Mouse (Mus musculus) liver, adult (tissue): ENCODE results near the gene Gsto1.

Experiments used
- GATA4 ChIP-seq: IDR thresholded peaks from 2 replicates; pipeline ENCODE4 v1.6.1; 2014; ENCODE audit warnings: mild to moderate bottlenecking, low read length; ENCODE audit not compliant: insufficient replicate concordance

Gsto1 gene

DNA sequence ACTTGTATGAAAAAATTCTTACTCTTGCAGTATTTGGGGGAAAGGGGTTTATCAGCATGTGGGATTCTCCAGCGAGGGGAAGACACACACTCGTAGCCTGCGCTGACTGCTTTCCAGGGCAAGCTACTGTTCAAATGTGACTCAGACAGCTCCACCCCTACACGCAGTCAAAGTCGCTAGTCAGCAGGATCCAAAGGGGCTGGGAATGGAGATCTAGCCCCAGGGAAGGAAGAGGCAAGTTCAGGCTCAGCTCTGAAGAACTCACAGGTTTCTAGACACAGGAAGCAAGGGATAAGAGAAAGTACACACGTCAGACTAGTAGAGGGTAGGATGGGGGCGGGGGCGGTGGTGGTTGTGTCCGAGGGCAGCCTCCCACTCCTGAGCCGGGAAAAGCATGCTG is 45.8 kb downstream of the Gsto1 start:
- TF ChIP-seq GATA4 = no peak

DNA sequence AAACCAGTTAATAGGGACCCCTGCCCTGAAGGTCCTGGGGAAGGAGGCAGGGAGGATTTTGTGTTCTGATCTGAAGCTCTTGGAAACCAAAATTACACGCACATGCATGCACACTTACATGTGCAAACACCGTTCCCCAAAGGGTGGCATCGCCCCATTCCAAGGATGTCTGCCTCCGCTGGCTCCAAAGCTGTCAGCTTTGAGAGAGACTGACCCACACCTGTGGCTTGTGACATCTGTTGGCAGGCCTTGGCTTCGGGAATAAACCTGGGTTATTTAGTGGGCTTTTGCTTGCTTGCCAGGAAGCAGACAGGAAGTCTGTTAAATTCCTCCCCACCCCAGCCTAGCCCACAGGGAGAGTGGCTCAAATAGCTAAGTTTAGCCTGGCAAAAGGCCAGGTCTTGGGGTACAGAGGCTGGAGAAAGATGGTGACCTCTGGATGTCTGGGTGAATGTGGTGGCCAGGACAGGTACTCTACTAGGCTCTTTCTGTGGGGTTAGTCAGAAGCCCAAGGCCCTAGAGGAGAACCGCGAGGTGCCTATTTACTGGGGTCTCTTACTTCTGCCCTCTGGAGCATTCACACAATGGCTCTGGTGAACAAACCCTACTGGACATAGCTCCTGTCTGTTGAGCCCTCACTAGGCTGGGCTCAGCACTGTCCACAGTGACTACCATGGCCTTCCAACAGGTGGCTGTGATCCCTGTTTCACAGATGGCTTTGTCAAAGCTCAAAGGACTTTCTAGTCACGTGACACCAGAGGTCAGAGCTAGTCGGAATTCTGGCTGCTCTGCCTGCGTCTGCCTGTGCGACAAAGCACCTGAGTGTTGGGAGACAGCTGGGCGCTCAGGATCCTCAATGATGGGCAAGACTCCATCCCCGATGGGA is 47.8 kb downstream of the Gsto1 start:
- TF ChIP-seq GATA4 = no peak

DNA sequence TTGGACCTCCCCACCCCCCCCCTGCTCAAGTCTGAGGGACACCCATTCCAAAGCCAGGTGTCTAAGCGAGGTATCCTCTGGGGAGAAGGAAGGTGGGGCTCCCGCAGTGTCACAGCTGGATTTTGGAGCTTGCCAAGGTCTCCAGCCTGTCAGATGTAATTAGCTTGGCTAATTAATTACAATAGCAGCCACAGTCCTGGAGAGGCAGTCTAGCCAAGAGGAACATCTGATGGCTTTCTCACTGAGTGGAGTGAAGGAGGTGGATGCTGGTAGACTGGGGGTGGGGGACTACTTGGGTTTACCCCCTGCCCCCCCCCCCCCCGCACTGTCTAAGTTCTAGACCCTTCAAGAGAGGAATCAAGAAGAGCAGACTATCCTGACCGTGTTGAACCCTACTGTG is 48.9 kb downstream of the Gsto1 start:
- TF ChIP-seq GATA4 = no peak

- TF ChIP-seq GATA4 = no peak
Measured at GRCm38 (mm10) chr19:47905081-47905480, 50.3 kb downstream of the Gsto1 start.

GRCm38 (mm10) chr19:47905603-47906002 is 50.8 kb downstream of the Gsto1 start:
- TF ChIP-seq GATA4 = no peak

- peak; percentile 92 for TF ChIP-seq GATA4
Measured at GRCm38 (mm10) chr19:47907596-47907995, 52.8 kb downstream of the Gsto1 start.

DNA sequence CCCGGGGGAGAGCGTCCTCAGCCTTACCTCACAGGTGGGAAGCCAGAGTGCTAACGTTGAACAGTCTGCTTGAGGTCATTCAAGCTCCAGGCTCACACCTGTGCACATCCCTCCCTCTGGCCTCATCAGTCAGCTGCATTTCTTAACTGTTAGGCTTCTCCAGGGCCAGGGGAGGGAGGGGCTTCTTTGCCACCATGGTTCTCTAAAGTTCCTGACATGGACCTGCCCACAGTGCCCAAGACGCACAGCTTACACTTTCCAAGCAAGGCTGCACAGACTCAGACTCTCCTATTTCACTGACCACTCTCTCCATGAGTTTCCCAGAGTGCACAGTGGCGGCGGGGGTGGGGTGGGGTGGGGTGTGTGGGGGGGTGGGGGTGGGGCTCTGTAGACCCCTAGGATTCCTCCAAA is 54.2 kb downstream of the Gsto1 start:
- no peak for TF ChIP-seq GATA4

DNA sequence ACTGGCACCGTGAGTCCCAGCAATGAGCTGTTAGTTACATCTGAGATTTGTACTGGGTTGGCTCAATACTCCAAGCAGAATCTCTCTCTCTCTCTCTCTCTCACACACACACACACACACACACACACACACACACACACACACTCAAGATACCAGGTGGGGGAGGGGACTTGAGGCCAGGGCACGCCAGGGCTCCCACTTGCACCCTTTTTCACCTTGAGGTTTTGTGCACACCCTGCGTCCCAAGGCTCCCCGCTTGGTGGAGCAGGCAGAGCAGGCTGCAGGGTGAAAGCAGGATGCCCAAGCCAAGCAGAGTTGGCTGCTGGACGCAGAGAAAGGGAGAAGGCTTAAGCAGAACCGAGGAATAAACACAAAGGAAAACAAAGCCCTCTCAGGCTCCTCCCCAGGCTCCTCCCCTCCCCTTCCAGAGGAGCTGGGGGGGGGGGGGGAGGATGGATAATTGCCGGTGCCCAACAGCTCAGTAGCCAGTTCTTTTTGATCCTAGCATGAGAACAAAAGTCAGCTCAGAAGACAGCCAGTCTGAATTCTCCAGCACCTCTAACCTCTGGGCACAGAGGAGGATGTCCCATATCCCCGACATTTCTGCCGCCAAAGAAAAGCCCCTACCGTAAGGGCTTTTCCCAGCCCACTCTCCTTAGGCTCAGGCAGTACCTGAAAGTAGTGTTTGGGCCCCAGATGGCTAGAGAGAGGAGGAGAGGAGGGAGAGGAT is 54.8 kb downstream of the Gsto1 start:
- no peak for TF ChIP-seq GATA4

- TF ChIP-seq GATA4 = no peak
Measured at GRCm38 (mm10) chr19:47910117-47910618, 55.4 kb downstream of the Gsto1 start.

- TF ChIP-seq GATA4 = no peak
Measured at GRCm38 (mm10) chr19:47910751-47911150, 56.0 kb downstream of the Gsto1 start.

DNA sequence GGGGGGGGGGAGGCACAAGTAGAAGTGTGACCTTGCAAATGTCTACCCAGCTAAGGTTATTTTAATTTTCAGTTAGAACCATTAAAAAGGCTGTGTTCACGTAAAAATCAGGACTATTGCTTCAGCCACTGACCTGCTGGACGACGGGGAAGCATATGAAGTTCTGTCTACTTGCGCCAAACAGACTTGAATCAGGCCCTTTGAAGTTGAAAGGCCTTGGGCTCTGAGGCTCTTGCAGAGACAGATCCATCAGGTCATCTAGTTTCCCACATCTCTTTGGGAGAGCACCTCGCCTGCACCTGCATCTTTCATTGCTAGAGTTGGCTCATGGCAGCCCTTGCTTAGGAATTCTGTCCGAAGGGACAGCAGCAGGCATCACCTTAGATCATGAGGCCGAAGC is 58.6 kb downstream of the Gsto1 start:
- TF ChIP-seq GATA4 = no peak

DNA sequence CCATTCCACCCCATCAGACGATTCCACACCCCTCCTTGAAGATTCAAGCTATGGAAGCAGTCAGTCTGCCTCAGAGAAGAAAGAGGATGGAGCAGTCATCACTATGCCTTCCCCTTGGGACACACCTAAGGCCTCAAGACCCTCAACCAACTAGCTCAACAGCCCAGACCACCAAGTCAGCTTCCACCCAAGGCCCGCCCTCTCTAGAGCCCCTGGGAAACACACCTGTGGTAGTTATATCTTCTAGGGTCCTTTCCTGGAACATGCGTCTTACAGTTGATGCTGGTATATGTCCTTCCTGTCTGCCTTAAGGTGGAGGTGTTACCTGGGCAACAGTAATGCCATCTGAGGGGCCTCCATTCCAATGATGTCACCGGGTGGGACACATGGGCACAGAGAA is 59.4 kb downstream of the Gsto1 start:
- TF ChIP-seq GATA4 = no peak
